Mouse (Mus musculus) c-Kit-positive CD71-positive TER-119-negative erythroid progenitor cells, embryonic 14.5 days (primary cell): ENCODE measurements around the gene Retreg1.

Experiments used
- DNase-seq: peaks from one replicate; pipeline ENCODE4 v3.0.0-alpha.2; 2013; ENCODE audit warnings: low read depth

Retreg1 gene

GRCm38 (mm10) chr15:25830426-25830825 lies 12.6 kb upstream of the Retreg1 start:
- no peak for DNase-seq

GRCm38 (mm10) chr15:25834282-25834681 lies 8.7 kb upstream of the Retreg1 start:
- DNase-seq = no peak

- DNase-seq = no peak
These were observed 7.9 kb upstream of the Retreg1 start for GRCm38 (mm10) chr15:25834920-25835674.

GRCm38 (mm10) chr15:25842462-25843085 lies 406 bp upstream of the Retreg1 start:
- DNase-seq = no peak

GRCm38 (mm10) chr15:25844013-25844570 lies 1.1 kb downstream of the Retreg1 start:
- no peak for DNase-seq

- DNase-seq = no peak
These were observed 1.8 kb downstream of the Retreg1 start for GRCm38 (mm10) chr15:25844771-25845170.

GRCm38 (mm10) chr15:25847576-25848168 lies 4.7 kb downstream of the Retreg1 start:
- DNase-seq = no peak

GRCm38 (mm10) chr15:25850552-25850951 lies 7.6 kb downstream of the Retreg1 start:
- DNase-seq = no peak

- DNase-seq = no peak
These were observed 11.4 kb downstream of the Retreg1 start for GRCm38 (mm10) chr15:25854270-25854904.

GRCm38 (mm10) chr15:25858611-25859058 lies 15.7 kb downstream of the Retreg1 start:
- no peak for DNase-seq

- DNase-seq = no peak
These were observed 16.5 kb downstream of the Retreg1 start for GRCm38 (mm10) chr15:25859469-25859868.

- no peak for DNase-seq
These were observed 18.9 kb downstream of the Retreg1 start for GRCm38 (mm10) chr15:25861900-25862299.

GRCm38 (mm10) chr15:25865605-25866004 lies 22.6 kb downstream of the Retreg1 start:
- no peak for DNase-seq

GRCm38 (mm10) chr15:25866106-25866505 lies 23.1 kb downstream of the Retreg1 start:
- DNase-seq = no peak

GRCm38 (mm10) chr15:25869129-25869528 lies 26.1 kb downstream of the Retreg1 start:
- no peak for DNase-seq

- DNase-seq = no peak
These were observed 28.5 kb downstream of the Retreg1 start for GRCm38 (mm10) chr15:25871470-25871869.

- no peak for DNase-seq
These were observed 29.1 kb downstream of the Retreg1 start for GRCm38 (mm10) chr15:25872118-25872517.

- DNase-seq = no peak
These were observed 29.7 kb downstream of the Retreg1 start for GRCm38 (mm10) chr15:25872657-25873056.

- no peak for DNase-seq
These were observed 30.6 kb downstream of the Retreg1 start for GRCm38 (mm10) chr15:25873536-25873935.

GRCm38 (mm10) chr15:25876601-25877161 lies 33.7 kb downstream of the Retreg1 start:
- DNase-seq = no peak

GRCm38 (mm10) chr15:25877798-25878197 lies 34.8 kb downstream of the Retreg1 start:
- no peak for DNase-seq

GRCm38 (mm10) chr15:25879229-25879628 lies 36.2 kb downstream of the Retreg1 start:
- DNase-seq = no peak
